Mouse (Mus musculus) thymus, adult 2 months (tissue): ENCODE measurements around the gene 1600014C10Rik.

Experiments
- CTCF ChIP-seq: fragments of 200-500 bp; IDR thresholded peaks from 2 replicates; pipeline ENCODE4 v1.5.1; 2012; ENCODE audit warnings: mild to moderate bottlenecking, control low read depth, low read length, moderate library complexity, borderline replicate concordance; ENCODE audit not compliant: control insufficient read depth, poor library complexity, insufficient read depth; ENCODE audit errors: extremely low read depth
- POLR2A ChIP-seq: fragments of 200-500 bp; IDR thresholded peaks from 2 replicates; pipeline ENCODE4 v1.6.1; 2012; ENCODE audit warnings: mild to moderate bottlenecking, low read length, control low read depth, moderate library complexity; ENCODE audit not compliant: control insufficient read depth, poor library complexity, insufficient read depth; ENCODE audit errors: extremely low read depth

GRCm38 (mm10) chr7:38155829-38156228, 27.2 kb upstream of the 1600014C10Rik start:
- no peak for TF ChIP-seq CTCF
- no peak for TF ChIP-seq POLR2A
